Mouse (Mus musculus) thymus, postnatal 36 days (tissue): ENCODE results near the gene Dennd4a.
A peak's percentile ranks its signal among the peaks of the same experiment; 100 is the strongest.

Experiments used
- DNase-seq, 2 experiments: peaks; one replicate each; pipeline ENCODE4 v3.0.0; 2022; ENCODE audit warnings: mixed read lengths in 2 of 2

Gene Dennd4a

DNA sequence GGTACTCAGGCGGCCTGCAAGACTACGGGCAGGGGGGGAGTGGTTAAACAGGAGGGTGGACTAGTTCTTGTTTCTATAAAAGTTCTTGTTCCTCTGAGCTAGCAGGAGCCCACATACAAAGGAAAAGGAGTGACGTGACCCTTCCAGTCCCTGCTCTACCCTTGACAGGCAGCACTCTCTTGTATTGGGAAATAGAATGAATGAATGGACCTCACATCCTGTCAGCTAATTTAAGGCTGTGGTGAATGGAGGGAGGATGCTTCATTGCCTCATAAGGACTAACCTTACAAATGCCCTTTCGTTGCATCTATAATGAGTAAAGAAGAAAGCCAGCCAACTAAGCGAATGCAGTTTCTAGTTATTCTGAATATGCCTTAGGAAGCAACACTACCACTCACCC lies 114.6 kb downstream of the Dennd4a start:
- no peak for DNase-seq

DNA sequence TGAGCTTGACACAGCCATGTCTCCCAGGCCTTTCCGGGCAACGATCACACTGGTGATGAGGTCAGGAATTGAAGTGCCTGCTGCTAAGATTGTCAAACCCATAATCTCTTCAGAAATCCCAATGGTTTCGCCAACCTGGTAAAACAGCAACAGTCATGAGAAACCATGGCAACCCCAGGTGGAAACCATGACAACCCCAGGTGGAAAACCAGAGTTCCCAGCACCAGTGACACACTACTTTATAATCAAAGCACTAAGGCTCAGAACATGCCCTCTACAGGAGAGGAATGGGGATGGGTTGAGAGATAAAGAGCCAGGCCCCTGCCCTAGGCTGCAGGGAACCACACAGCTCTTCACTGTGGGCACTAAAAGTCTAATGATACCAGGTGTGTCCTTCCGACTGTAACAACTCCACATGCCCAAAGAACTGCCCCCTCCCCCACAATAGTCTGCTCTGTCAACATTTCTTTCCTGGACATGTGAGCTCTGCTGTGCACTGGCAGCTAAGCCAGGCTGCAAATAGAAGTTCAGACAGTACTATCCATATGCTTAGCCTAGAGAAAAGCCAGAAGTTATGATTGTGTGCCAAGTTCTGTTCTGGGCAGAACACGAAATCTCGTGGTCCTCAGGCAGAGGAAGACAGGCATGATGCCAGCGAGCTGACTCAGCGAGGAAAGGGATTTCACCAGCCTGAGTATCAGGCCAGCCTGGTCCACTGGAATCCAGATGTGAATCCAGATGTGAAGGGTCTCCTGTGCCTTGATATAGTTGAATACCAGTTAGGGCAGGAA lies 115.3 kb downstream of the Dennd4a start:
- no peak for DNase-seq

DNA sequence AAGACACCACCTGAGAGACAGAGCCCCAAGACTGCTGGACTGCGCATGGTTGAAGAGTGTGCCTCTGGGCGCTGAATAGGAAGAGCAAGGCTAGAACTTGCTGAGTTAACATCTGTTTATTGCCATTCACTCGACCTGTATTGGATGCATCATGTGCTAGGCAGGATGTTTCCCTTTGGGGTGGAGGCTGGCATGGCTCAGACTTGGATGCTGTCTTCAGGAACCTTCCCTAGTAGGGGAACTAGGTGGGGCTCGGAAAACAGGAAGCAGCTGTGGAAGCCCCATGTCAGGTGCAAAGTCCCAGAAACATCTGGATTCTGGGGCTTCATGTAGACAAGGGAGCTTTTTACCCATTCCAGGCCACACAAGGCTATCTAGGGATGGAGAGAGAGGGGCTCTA lies 119.1 kb downstream of the Dennd4a start:
- DNase-seq = no peak

DNA sequence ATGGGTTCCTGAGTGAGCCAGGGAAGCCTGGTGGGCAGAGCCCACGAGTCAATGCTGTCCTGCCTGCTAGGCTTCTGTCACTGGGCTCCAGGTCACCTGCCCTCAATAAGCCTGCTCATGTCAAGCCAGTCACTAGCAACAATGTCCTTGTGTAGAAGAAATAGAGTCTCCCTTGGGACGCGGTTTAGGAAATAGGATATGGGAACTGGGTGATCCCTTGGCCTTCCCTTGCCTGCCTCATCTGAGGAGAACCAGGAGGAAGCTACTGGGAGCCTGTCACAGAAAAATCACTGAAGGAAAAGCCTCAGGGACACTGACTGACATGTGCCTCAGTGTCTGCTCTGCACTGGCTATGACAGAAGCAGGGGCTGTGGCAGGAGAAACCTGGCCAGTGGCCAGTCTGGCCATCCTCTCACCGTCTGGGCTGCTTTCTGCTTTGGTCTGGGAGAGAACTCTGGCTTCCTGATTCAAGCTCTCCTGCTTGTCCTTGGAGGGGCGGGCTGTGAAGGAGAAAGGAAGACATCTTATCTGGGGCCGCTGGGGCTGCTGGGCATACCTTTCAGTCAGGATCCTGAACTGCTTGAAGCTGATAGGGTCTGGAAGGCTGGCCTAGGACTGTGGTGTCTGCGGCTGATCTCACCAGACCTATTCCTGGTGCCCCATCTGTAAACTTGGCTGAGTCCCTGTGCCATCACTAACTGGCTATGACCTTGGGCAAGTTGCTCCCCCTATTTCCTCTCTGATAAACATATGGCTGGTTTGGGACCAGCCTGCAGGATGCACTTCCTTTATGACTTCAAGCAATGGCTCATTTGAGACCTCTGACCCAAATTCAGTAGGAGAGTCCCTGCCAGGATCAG lies 120.8 kb downstream of the Dennd4a start:
- no peak for DNase-seq

DNA sequence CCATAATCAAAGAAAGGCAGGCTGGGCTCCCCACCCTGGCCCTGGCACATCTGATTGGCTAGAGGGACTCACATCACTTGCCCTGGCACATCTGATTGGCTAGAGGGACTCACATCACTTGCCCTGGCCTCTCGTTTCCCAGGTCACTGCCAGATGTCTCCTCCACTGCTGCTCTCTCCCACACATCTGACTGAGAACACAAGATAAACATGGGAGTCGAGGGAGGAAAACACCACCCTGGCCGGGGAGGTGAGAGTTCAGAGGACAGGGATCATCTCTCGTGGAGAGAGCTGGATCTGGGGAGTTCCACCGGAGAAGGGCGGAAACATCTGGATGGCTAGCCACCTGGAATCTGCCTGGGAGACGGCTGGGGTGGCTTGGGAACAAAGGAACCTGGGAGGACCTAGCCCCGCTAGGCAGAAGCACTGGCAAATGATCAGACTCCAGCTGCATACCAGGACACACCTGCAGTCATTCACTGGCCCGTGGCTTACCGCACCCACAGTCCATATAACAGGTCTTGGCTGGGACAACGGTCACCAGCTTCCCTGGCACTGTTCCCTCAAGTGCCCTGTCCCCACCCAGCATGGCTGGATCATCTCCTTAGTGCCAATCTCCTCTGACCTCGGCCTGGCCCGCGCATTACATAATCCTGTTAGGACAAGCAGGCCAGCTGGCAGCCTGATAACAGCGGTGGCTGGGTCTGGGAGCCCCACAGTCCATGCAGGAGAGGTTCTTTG lies 123.0 kb downstream of the Dennd4a start:
- no peak for DNase-seq

DNA sequence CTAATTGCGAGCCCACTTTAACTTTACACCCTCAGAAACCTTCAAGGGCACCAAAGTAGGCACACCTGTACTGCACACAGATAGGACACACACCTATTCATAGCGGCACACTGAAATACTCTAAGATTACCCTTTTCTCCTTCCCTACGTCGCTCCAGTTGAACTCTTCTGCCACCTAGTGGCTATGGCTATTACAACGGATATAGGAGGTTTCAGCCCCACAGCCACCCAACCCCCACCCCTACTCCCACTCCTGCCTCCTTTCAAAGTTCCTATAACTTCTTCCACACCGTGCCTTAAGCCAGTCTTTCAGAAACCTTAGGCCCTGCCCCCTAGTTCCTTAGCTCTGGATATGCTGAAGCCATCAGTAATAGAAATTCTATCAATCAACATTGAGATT lies 125.4 kb downstream of the Dennd4a start:
- peak; percentile 54 to 62 for DNase-seq

DNA sequence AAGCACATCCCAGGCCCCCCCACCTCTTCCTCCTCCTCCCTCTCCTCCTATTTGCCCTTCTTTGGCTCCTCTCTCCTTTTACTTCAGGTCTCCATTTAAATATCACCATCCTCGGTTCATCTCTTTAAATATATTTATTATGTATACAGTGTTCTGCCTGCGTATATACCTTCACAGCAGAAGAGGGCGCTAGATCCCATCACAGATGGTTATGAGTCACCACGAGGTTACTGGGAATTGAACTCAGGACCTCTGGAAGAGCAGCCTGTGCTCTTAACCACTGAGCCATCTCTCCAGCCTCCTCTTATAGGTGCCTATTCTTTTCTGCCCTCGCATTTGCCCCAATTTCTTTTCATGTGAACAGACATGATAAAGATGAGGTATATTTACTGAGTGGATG lies 126.4 kb downstream of the Dennd4a start:
- DNase-seq = no peak

DNA sequence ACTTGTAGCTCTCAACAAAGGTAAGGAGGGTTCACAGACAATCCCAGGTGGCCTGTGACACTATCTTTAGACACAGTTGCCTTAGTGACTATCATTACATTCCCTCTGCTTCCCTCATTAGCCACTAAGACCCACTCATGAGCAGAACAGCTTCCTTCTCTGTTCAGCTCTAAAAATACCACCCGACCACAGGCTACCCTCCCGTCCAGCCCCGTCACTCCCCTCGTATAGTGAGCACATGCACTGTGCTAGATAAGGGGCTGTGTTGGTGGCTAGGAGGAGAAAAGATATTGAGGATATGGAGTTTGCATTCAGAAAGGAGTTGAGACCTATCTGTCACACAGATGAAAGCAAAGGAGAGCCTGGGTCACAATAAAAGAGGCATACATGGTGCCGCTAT lies 127.4 kb downstream of the Dennd4a start:
- DNase-seq = no peak

DNA sequence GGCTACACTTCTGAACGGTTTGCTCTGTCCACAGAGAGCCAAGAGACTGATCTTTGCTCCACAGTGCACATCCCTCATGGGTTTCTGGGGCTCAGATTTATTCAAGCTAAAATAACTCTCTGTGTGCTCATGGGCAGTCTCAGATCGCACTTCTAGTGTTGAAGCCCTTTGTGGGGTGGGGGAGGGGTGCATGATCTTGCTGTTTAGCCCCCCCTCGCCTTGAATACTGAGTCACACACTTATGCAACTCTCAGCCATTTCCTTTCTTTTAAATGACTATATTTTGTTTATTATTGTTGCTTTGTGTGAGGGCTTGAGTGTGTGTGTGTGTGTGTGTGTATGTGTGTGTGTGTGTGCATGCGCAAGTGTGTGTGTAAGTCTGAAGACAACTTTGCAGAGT lies 128.1 kb downstream of the Dennd4a start:
- DNase-seq = no peak

DNA sequence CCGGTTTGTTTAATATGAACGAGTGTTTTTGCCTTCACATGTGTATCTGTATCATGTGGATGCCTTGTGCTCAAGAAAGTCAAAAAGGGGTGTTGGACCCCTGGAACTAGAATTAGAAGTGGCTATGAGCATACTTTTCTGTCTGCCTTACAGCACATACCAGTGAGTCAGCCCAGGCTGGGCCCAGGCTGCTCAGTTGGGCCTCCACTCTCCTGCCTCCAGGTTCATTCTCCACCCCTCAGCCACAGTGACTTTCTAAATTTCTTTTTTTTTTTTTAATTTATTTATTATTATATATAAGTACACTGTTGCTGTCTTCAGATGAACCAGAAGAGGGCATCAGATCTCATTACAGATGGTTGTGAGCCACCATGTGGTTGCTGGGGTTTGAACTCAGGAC lies 128.7 kb downstream of the Dennd4a start:
- no peak for DNase-seq

DNA sequence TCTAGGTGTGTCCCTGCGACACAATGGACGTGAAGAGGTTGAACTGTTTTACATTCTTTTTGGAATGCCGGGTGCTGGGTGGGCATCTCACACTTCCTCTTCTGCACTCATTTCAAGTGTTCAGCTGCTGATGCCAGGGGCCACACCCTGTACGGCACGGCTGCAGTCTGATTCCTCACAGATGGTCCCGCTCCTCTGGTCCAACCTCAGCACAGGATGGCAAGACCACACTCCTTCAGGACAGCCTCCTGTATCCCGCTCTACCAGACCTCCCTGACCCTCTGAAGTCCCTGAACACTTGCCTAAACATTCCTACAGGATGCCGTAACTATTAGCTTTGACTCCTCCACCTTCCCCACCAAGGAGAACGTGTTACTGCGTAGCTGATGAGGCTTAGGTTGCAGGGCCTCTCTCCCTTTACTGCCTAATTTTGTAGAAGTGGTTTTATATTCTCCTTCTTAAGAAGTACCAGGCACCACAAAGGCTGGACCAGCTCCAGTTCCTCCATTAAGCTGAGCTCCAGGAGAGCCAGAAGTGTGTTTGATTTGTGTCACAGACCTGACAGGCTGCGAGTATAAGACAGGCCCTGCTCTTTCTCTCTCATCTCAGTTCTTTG lies 129.7 kb downstream of the Dennd4a start:
- no peak for DNase-seq

DNA sequence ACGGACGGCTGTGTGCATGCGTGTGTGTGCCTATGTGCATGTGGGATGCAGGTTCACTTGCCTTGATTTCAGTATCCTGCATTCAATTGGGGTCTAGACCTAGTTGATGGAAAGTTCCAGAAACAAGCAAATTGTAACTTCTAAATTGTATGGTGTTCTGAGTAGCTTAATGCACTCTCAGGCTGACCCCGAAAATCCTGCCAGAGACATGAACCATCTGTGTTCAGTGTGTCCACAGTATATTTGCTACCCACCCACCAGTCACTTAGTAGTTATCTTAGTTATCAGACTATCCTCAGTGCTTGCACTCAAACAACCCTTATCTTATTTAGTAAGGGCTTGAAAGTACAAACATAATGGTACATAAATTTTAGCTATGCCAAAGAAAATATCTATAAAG lies 130.5 kb downstream of the Dennd4a start:
- no peak for DNase-seq

DNA sequence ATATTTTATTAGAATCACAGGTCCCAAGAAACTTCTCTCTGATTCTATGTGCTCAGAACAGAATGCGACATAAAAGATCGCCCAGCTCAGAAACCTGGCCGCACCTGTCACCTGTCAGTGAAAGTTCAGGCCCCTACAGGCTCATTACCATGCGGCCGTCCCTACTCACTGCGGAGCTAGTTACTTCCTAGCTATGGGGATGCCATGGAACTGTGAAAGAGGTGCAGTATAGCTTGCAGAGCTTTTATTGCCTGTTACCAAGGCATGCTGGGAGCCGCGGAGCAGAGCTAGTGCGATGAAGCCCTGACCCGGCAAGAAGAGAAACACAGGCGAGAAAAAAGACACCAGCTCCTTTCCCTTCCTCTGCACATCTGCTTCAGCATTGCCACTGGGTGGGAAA lies 132.9 kb downstream of the Dennd4a start:
- no peak for DNase-seq

DNA sequence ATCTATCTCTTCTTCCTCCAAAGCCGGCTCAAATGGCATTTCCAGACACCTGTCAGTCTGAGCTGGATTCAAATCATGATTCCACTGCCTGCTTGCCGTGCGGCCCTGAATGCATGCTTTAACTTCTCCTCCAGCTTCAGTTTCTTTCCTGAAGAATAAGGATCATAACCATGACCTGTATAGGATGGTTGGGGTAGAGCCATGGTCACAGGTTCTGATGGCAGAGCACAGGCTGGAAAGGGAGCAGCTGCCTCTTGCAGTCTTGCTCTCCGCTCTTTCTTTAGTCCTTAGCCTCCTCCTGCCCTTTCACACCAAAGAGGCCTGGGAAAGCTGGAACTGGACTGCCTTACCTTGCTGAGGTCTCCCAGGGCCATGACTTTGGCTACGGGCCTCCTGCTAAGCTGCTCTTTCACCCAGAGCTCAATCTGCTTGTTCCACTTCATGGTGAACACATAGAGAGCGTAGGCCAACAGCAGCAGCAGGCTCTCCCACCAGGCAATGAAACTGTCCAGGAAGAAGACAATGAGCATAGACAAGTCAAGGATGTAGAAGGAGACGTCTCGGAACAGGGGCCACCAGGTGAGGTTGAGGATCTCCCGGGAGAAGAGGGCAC lies 136.4 kb downstream of the Dennd4a start:
- DNase-seq = no peak

DNA sequence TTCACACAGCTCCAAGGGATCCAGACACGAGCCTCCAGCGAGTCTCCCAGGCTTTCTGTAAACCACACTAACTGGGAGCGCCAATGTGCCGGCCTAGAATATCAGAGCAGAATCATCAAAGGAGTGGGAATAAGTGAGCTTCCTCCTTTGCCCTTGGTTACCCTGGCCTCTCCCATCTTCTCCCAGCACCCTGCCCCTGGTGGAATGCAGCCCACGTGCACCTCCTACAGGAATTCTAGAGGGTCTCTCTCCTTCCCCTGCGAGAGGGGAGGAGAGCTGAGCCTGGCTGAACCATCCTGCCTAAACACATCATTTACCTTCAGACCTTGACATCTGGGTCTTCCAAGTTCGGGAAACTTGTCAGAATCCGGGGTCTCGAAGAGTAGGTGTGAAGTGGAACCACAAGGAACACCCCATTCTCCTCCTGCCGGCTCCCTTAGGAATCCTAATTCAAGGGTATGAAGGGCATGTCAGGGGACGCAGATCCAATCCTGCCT lies 140.1 kb downstream of the Dennd4a start, which contains the start of gene Slc24a1:
Slc24a1 (minus strand) TSS at position 447 of the 497 bp plus-strand sequence.
- DNase-seq = no peak

DNA sequence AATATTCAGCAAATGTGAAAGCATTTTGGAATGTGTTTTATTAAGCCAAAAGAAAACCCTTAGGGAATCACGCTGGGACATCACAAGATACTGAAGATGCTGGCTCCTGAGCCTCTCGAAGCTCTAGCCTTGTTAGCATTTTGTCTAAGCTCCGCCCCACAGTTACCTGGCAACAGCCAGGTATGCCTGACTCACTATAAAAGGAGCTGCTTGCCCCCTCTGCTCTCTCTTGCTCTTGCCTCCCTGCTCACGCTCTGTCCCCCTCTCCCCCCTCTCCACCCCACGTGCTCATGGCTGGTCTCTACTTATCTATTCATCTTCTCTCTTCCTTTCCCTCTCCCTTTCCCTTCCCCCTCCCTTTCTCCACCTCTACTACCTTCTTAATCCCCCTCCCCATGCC lies 140.9 kb downstream of the Dennd4a start:
- DNase-seq = no peak

DNA sequence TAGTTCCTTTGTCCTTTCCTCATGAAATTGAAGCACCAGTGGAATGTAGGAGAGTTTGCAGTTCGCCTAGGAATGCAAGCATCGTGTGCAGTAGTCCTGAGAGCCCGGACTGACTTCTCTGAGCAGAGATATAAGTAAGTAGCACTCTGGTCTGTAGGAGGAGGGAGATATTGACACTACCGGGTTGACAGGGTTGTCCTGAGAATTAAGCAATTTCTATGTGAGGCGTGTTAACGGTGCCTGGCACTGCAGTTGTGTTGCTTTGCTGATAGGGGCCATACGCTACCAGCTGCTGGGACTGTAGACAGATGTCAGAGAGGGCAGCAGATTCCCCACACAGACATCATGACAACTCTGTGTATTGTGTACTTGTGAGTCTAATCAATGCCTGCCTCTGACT lies 142.1 kb downstream of the Dennd4a start:
- DNase-seq = no peak

DNA sequence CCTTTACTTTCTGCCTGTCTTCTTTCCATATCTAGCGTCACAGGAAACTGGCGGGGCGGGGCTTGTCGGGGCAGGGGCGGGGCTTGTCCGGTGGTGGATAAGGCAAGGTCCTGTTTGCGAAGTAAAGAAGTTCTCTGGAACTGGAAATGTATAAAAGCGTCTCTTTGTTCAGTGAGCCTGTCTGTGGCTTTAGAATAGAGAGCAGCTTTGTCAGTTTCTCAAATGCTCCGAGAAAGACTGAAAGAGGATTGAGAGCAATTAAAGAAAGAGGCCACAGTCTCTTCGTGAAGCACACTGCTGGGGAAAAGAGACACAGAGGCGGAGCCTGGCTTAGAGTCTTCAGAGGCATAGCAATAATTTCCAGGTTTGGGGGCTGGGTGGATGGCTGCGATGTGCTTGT lies 145.2 kb downstream of the Dennd4a start:
- peak; percentile 32 to 51 for DNase-seq

DNA sequence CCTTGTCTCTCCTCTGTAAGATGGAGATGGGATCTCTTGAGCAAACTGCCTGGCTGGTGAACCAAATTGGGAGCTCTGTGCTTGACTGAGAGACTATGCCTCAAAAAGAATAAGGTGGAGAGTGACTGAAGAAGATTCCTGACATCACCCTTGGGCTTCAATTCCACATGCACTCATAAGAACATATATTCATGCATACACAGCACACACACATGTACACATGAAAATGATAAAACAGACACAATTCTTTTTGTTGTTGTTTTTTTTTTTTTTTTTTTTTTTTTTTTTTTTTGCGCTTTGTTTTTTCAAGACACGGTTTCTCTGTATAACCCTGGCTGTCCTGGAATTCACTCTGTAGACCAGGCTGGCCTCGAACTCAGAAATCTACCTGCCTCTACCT lies 146.1 kb downstream of the Dennd4a start:
- no peak for DNase-seq

DNA sequence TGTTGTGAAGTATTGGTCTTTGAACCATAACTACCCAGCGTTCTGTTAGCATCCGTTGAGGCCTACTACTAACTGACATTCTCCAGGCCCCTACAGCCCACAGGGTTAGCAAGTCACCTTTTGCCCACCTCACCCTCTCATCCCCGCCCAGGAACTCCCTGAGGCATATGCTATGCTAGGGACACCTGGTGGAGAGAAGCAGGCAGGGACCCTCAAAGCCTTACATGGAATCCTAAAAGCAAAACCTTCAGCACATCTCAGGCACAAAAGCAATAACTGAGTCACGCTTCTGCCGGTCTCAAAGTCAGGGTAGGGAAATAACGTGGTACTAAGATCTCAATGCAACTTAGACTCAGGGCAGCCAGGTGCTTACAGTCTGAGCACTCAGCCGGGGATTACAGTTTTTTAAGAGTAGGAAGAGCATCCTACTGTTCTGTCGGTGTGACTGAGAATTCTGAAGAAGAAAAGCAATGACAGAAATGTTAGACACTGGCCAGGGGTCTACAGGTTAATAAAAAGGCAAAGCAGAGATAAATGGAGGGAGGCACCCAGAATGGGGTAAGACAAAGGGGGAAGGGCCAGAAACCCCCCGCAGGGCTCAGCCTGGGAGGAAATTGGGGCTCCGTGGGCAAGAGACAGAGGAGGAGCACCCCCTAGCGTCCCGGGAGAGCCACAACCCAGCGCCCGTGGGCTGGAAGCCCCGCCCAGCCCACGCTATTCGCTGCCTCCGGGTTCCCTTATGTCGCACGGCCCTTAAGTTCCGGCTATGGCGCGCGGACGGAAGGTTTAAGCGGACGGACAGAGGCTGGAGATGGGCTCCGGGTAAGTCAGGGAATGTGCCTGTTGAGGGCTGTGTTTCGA lies 149.2 kb downstream of the Dennd4a start, which contains the start of gene Ints14:
Ints14 (plus strand) TSS at position 789 of the 861 bp plus-strand sequence.
- peak; percentile 94 to 98 for DNase-seq

DNA sequence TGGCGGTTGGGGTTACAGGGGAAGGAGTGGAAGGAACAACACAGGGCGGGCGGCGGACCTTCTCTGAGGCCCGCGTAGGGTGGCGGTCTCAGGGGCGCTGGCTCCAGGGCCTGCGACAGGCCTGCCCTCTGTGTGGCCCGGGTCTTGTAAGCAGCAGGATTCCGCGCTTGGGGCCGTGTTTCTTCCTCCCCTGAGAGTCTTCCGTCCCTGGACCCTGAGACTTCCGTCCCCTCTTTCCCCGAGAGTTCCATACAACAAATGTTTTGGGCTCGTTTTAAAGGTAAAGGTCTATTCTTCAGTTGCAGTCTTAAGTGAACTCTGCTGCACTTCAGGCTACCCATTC lies 149.8 kb downstream of the Dennd4a start:
- no peak for DNase-seq
